Mouse (Mus musculus) splenic B cell, adult 2 months (primary cell): ENCODE measurements around the gene Cpped1.

Source experiments
- DNase-seq: peaks from one replicate; pipeline ENCODE4 v3.0.0-alpha.2; 2011; ENCODE audit warnings: low read depth, low spot score
- H3K27me3 ChIP-seq: 2 replicates; pipeline ENCODE4 v1.6.1; 2012; ENCODE audit warnings: mild to moderate bottlenecking, low read length, moderate library complexity, mixed read lengths; ENCODE audit not compliant: control insufficient read depth, poor library complexity, insufficient read depth, severe bottlenecking
- H3K36me3 ChIP-seq: 2 replicates; pipeline ENCODE4 v1.6.1; 2012; ENCODE audit warnings: mild to moderate bottlenecking, low read length, moderate library complexity, mixed read lengths; ENCODE audit not compliant: control insufficient read depth, poor library complexity, insufficient read depth, severe bottlenecking

Cpped1 gene

GRCm38 (mm10) chr16:11757951-11758350 lies 151.3 kb downstream of the Cpped1 start:
- H3K27me3 ChIP-seq, result no peaks in the 10 kb centered on the region
- H3K36me3 ChIP-seq, result peaks cover 10% of the 10 kb centered on the region
- no peak for DNase-seq

DNA sequence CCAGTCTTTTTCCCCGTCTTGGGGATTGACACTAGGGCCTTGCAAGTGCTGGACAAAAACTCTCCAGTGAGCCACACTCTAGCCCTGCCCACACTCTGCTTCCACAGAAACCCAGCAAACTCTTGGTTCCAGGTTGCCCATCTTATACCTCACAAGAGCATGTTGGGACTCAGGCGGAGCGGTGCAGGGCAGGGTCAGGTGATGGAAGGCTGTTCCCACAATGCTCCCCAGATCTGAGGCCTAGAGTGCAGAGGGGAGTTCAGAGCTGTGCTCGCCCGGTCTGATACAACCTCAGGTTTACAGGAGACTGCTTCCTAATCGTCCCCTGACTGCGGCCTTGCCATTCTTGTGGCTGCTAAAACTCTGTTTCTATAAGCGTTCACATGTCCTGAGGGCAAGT lies 151.8 kb downstream of the Cpped1 start:
- DNase-seq, result no peak
- H3K36me3 ChIP-seq, result peaks cover 10% of the 10 kb centered on the region
- H3K27me3 ChIP-seq, result no peaks in the 10 kb centered on the region

- Histone ChIP-seq H3K27me3 (no peaks in the 10 kb centered on the region), H3K36me3 (peaks cover 10% of the 10 kb centered on the region)
- no peak for DNase-seq
Measured at GRCm38 (mm10) chr16:11756598-11757245, 152.5 kb downstream of the Cpped1 start.

DNA sequence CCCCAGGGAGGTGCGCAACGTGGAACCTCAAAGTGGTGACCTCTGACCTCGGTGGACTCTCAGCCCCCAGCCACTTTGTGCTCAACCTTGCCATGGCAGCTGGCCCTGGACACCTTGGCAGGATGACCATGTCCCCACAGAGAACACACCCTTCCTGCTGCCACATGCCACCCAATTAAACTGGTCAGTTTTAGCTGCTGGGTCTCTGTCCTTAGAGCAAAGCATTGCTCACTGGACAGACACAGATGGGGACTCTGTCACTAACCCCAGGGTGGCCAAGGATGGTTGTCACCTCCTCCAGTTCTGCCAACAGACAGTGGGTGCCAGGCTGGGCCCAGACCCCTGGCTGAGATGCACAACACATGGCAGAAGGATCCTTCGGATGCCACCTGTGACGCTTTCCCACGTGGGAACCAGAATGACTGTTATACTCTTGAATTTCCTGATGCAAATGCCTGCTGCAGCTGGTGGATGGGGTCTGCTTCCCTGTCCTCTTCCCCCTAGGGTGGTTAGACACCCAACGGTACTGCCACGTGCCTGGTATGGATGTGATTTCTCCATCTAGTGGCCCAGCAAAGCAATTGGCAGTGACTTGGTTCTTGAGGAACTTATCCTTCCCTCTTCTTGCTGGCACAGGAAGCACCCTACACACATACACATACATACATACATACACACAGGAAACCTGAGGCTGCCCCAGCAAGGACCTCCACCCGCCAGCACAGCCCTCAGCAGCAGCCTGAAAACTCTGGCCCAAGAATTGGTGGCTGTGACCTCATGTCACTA lies 153.8 kb downstream of the Cpped1 start:
- DNase-seq, result no peak
- Histone ChIP-seq H3K27me3 (no peaks in the 10 kb centered on the region), H3K36me3 (peaks cover 10% of the 10 kb centered on the region)

DNA sequence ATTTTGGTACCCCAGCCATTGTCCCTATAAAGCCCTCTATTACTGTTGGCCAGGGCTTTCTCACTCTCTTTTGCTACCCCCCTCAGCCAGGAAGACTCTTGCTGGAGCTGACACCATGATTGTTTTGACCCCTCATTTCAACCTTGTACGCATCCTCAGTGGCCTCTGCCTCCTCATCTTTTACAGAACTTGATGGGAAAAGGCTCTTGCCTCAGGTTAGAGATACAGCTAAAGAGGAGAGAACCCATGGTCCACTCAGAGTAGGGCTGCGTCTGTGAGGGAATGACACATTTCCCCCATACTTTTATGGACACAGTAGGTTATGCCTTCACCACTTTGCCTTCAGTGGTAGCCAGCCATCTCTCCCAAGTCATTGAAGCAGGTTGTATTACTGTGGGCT lies 155.1 kb downstream of the Cpped1 start:
- H3K27me3 ChIP-seq, result no peaks in the 10 kb centered on the region
- H3K36me3 ChIP-seq, result peaks cover 10% of the 10 kb centered on the region
- DNase-seq, result no peak
